Mouse (Mus musculus) embryo, embryonic 9.5 days (tissue): ENCODE results near the gene Foxn4.
A peak's percentile ranks its signal among the peaks of the same experiment; 100 is the strongest.

Experiments
- DNase-seq: peaks from one replicate; pipeline ENCODE4 v3.0.0-alpha.2; 2017; ENCODE audit errors: extremely low spot score

Gene Foxn4

DNA sequence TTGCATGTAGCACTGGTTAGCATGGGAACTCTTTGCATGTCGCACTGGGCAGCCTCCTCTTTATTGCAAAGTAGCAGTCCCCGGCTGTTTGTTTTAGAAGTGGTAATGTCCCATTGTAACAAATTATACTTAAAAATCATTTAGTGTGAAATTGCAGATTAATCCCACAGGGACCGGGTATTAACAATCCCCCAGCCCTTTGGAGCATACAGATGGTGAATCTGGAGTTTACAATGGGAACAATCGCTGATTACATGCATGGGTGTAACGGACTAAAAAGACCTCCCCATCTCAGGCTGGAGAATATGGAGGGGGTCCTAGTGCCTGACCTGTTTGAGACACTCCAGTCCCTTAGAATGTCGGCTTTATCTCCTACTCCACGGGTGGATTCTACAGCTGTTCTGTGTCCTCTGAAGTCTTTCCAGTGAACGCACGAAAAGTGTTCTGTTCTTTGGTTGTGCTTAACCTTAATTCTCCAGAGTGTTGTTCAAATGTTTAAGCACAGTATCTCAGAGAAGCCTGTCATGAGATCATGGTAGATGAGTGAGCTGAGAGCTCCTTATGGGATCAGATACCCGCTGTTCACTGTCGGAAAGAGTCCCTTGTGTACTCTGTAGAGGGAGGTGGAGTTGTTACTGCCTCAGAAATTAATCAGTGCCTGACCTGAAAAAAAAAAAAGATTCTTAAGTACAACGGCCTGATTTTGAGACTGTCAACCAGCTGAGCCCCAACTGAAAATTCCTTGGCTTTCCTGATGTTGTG is 6.0 kb upstream of the Foxn4 start:
- DNase-seq = no peak

DNA sequence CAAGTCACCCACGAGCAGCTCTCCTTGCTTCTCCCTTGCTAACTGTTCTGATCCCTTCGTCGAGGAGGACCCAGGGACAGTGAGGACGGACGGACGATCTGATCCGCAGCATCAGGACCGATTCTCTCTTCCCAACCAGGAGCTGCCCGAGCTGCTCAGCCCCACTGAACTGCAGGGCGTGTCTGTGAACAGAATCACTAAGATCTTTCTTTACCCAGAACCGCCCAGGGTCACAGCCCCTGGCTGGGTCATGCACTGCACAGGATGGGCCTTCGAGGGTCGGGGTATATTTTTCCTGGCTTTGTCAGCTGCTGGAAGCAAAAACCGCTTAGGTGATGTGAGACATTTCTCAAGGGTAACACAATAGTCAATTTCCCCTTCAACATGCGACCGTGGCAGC is 2.4 kb upstream of the Foxn4 start:
- no peak for DNase-seq

- no peak for DNase-seq
Observed at GRCm38 (mm10) chr5:114275339-114275738, 1.7 kb upstream of the Foxn4 start.

DNA sequence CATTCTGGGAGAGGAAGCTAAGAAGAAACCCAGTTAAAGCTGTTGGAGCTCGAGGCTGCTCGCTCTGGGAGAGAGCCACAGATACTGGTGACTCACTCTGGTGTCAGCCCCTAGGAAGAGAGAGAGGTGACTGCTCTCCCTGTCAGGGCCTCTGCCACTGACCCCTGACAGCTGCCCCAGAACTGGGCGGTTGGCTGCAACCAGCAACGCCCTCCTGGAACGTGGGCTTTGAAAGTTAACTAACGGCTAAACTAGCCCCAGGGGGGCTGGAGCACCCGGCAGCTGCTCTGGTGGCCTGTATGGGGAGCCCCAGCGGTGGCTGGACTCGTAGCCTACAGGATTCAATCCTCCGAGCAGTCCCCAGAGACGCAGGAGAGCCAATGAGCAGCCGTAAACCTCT is 3.6 kb downstream of the Foxn4 start:
- DNase-seq = no peak

- no peak for DNase-seq
Observed at GRCm38 (mm10) chr5:114269499-114269898, 4.1 kb downstream of the Foxn4 start.

GRCm38 (mm10) chr5:114268646-114269045 is 5.0 kb downstream of the Foxn4 start:
- no peak for DNase-seq

- DNase-seq = no peak
Observed at GRCm38 (mm10) chr5:114264791-114265190, 8.8 kb downstream of the Foxn4 start.

DNA sequence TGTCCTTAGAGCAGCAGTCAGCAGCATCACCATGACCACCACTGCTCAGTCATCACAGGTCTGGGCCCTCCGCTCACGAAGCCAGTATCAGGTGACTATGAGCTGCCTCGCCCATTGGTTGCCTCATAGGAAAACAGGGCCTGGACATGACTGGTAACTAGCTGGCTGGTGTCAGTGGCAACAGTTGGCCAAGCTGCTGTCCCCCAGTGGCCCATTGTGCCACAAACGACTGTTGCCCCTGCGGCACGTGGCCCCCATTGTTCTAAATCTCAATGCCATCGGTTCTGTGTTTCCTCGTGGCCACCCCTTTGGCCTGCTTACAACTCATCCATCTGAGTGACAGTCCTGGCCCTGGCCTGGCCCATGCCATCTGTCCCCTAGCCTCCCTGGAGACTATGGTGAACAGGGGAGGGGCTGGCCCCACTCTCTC is 9.6 kb downstream of the Foxn4 start:
- no peak for DNase-seq

GRCm38 (mm10) chr5:114261494-114261893 is 12.1 kb downstream of the Foxn4 start:
- no peak for DNase-seq

GRCm38 (mm10) chr5:114259495-114259894 is 14.1 kb downstream of the Foxn4 start:
- no peak for DNase-seq

GRCm38 (mm10) chr5:114248174-114248589 is 25.4 kb downstream of the Foxn4 start:
- DNase-seq = peak; percentile 84

DNA sequence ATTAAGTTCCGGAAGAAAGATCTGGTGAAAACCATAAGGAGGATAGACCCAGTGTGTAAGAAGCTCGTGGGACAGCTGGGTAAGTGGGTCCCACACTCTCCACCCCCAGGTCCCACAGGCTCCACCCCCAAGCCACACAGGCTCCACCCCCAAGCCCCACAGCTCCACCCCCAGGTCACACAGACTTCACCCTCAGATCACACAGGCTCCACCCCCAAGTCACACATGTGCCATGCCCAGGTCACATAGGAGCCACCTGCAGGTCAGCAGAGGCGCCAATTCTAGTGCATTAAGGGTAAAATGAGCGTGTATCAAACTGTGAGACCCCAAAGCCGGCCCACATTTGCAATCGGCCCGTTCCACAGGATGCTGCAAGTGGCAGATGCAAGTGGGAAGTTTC is 27.1 kb downstream of the Foxn4 start:
- no peak for DNase-seq

DNA sequence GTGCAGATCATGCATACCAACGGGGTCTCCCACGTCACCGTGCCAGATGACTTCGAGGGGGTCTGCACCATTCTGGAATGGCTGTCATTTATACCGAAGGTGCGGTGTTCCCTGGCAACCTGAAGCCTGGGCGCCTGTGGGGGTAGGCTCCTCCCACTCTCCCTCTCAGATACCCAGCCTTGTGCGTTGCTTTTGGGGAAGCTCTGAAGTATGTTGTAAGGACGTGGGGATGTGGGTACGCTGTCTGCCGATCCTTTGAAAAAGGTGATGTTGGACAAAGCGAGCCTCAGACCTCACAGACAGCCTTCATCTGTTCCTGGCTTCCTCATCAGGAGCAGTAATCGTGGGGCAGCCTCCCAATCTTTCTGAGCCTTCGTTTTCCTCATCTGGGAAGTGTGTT is 33.9 kb downstream of the Foxn4 start:
- DNase-seq = no peak

- no peak for DNase-seq
Observed at GRCm38 (mm10) chr5:114238924-114239323, 34.7 kb downstream of the Foxn4 start.

- DNase-seq = no peak
Observed at GRCm38 (mm10) chr5:114228901-114229300, 44.7 kb downstream of the Foxn4 start.

DNA sequence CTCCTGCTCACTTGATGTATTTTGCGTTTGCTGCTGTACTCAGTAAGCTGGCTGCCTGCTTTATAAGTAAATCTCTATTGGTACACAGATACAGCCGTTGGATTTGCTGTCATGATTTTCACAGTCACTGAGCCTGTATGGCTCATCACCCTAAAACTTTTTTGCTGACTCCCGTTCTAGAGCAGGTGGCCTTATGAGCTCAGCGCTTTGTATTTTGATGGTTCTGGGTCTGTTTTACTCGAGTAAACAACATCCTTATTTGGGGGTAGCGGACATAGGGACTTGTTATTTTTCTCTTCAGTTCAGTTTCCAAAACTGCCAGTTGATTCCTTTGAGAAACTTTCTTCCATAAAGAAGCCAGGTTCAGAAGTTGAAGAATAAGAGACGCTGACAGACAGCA is 47.6 kb downstream of the Foxn4 start:
- DNase-seq = no peak

GRCm38 (mm10) chr5:114218771-114219170 is 54.8 kb downstream of the Foxn4 start:
- no peak for DNase-seq

- no peak for DNase-seq
Observed at GRCm38 (mm10) chr5:114213183-114213582, 60.4 kb downstream of the Foxn4 start.

- DNase-seq = no peak
Observed at GRCm38 (mm10) chr5:114206158-114206557, 67.4 kb downstream of the Foxn4 start.
